Mouse (Mus musculus) frontal cortex, postnatal 14 days (tissue): ENCODE results near the gene Gm21954.

Experiments used
- DNase-seq, 2 experiments: peaks; one replicate each; pipeline ENCODE4 v3.0.0; 2022; ENCODE audit warnings: low spot score in 2 of 2

The Gm21954 gene

GRCm38 (mm10) chr3:55472110-55472509 is at the start of gene Gm21954:
Gene Gm21954 (minus strand): TSS chr3:55472210.
- DNase-seq, result no peak

- DNase-seq, result no peak
These were observed 49.8 kb upstream of the Gm21954 start for GRCm38 (mm10) chr3:55521776-55522175.

- DNase-seq, result peak in 1 of 2 experiments; percentile 71
These were observed 48.5 kb upstream of the Gm21954 start for GRCm38 (mm10) chr3:55520240-55521180.

- DNase-seq, result no peak
These were observed 45.5 kb upstream of the Gm21954 start for GRCm38 (mm10) chr3:55517454-55518014.

GRCm38 (mm10) chr3:55515966-55516365 is 44.0 kb upstream of the Gm21954 start:
- no peak for DNase-seq

- no peak for DNase-seq
These were observed 39.6 kb upstream of the Gm21954 start for GRCm38 (mm10) chr3:55511658-55512057.

- DNase-seq, result no peak
These were observed 38.2 kb upstream of the Gm21954 start for GRCm38 (mm10) chr3:55510198-55510597.

- DNase-seq, result no peak
These were observed 27.3 kb upstream of the Gm21954 start for GRCm38 (mm10) chr3:55499298-55499697.

- DNase-seq, result no peak
These were observed 24.5 kb upstream of the Gm21954 start for GRCm38 (mm10) chr3:55496462-55496941.

GRCm38 (mm10) chr3:55495866-55496265 is 23.9 kb upstream of the Gm21954 start:
- no peak for DNase-seq

- no peak for DNase-seq
These were observed 23.2 kb upstream of the Gm21954 start for GRCm38 (mm10) chr3:55495231-55495630.

- no peak for DNase-seq
These were observed 22.3 kb upstream of the Gm21954 start for GRCm38 (mm10) chr3:55494348-55494747.

- no peak for DNase-seq
These were observed 20.0 kb upstream of the Gm21954 start for GRCm38 (mm10) chr3:55492021-55492420.

GRCm38 (mm10) chr3:55489231-55489990 is 17.4 kb upstream of the Gm21954 start:
- DNase-seq, result no peak

GRCm38 (mm10) chr3:55483328-55483727 is 11.3 kb upstream of the Gm21954 start:
- DNase-seq, result no peak

GRCm38 (mm10) chr3:55481140-55481539 is 9.1 kb upstream of the Gm21954 start:
- no peak for DNase-seq

GRCm38 (mm10) chr3:55479306-55479705 is 7.3 kb upstream of the Gm21954 start:
- DNase-seq, result no peak

GRCm38 (mm10) chr3:55476694-55477093 is 4.7 kb upstream of the Gm21954 start:
- peak; percentile 48 to 57 for DNase-seq

- DNase-seq, result no peak
These were observed 1.1 kb upstream of the Gm21954 start for GRCm38 (mm10) chr3:55473146-55473545.

- DNase-seq, result peak in 1 of 2 experiments; percentile 36
These were observed 5.7 kb downstream of the Gm21954 start for GRCm38 (mm10) chr3:55466348-55466747.

GRCm38 (mm10) chr3:55465785-55466184 is 6.2 kb downstream of the Gm21954 start:
- DNase-seq, result peak in 1 of 2 experiments; percentile 25

GRCm38 (mm10) chr3:55464226-55464625 is 7.8 kb downstream of the Gm21954 start:
- peak in 1 of 2 experiments; percentile 2 for DNase-seq
